Mouse (Mus musculus) bone marrow, adult 2 months (tissue): ENCODE data around the gene Rps6kl1.
A peak's percentile ranks its signal among the peaks of the same experiment; 100 is the strongest.

ENCODE experiments used
- CTCF ChIP-seq: fragments of 200-500 bp; IDR thresholded peaks from 2 replicates; pipeline ENCODE4 v1.5.1; 2011; ENCODE audit warnings: low read length, control low read depth; ENCODE audit not compliant: control insufficient read depth, insufficient read depth
- POLR2A ChIP-seq: fragments of 200-500 bp; IDR thresholded peaks from 2 replicates; pipeline ENCODE4 v1.6.1; 2011; ENCODE audit warnings: low read depth, mild to moderate bottlenecking, control low read depth, low read length, borderline replicate concordance; ENCODE audit not compliant: control insufficient read depth

GRCm38 (mm10) chr12:85169117-85169858, 18.2 kb upstream of the Rps6kl1 start:
- TF ChIP-seq CTCF (peak; percentile 79), POLR2A (no peak)
